Mouse (Mus musculus) right cerebral cortex, postnatal 36 days (tissue): ENCODE results near the gene Lman2.

ENCODE experiments used
- DNase-seq, 2 experiments: peaks; one replicate each; pipeline ENCODE4 v3.0.0; 2022; ENCODE audit warnings: low spot score in 2 of 2, mixed read lengths in 1 of 2

Lman2 gene

DNA sequence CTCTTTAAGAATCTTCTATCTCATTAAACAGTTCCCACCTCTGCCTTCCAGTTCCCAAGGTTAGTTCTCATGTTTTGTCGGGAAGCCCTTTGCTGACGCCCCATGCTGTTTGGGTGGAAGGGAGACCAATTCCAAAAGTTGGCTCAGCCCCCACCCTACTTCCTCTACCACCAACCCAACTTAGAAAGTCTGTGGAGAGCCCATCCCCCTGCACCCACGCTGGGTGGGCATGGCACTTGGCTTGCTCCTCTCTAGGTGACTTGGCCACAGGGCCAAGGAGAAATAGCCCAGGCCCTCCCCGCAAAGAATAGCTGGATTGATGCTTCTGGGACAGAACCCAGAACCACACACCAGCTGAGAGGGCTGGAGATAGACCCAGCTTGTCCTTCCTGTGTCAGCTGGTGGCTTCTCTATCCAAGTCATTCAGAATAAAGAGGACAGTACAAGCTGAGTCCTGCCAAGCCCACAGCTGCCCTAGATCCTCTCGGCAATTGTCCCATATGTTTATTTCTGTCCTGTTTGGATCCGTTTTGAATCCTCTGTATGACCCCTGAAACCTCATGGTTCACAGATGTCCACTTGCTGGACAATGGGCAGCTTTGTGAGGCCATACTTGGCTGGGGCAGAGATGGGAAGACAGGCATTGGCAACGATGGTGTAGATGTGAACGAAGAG lies 8.6 kb upstream of the Lman2 start:
- DNase-seq: no peak

DNA sequence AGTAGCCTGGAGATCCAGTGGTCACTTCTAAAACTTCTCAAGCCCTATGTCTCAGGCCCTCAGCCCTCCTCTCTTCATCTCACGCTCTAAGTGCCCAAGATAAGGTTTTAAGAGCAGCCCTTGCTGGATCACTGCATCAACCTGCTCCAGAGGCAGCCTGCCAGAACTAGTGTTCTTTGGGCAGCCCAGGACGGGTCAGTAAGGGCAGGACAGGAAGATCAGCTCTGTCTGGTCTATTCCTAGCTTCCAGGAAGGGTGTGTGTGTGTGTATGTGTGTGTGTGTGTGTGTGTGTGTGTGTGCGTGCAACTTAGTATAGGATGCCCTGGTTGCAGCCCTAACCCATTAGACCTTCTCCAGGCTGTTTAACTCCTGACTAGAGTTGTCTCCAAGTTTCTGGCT lies 7.7 kb upstream of the Lman2 start:
- no peak for DNase-seq

DNA sequence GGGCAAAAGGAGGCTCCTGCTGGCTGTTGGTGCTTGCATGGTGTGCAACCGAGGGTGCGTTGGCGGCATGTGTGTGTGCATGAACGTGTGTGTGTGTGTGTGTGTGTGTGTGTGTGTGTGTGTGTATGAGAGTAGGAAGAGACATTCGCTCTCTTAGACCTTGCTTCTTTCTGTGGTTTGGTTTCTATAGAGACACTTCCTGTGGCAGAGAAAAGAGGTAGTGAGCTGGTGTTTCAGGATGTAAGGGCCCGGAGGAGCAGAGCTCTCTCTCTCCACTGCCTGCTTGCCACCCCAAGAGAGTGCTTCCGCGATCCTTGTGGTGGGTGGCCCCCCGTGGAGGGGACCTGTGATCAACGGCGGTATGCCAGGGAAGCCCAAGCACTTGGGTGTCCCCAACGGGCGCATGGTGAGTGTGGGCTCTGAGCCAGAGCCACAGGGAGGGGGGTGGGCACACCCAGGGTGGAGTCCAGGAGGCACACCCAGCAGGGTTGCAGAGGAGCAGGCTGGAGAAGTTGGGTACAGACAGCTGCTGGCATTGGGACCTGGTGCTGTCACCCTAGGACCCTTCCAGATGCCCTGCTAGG lies 7.0 kb upstream of the Lman2 start, which contains the start of gene Rgs14:
TSS of gene Rgs14 (plus strand) at position 202 of the 584 bp plus-strand sequence.
- peak; percentile 47 to 65 for DNase-seq

DNA sequence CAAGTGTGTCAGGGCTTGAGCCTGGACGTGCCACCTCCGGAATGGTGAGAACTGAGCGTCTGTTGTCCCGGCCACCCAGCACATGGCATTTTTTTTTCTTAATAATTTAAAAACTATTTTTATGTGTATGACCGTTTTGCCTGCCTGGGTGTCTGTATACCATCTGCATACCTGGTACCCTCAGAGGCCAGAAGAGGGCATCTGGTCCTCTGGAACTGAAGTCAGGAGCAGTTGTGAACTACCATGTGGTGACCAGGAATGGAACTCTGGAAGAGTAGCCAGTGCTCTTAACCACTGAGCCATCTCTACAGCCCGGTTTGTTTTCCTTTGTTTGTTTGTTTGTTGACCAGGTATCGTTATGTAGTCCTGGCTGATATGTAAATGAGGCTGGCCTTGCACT lies 5.8 kb upstream of the Lman2 start:
- no peak for DNase-seq

DNA sequence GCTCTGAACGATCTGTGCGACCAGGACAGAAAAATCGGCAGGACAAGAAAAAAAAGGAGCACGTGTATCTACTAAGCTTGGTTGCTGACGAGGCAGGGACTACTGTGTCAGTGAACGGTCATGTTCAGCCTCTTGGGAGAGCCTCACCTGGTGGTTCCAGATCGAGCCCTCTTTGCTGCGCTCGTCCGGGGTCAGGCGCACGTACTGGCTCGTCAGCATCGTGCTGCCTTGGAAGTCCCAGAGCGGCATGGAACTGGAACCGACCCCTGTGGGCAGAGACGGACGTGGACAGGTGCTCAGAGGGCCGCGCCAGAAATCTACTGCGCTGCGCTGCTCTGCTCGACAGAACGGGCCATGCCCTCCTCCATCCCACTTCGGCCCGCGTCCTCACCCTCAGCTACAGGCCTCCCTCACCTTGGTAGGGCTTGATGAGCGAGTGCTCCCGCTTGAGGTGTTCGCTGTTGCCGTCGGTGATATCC lies 570 bp downstream of the Lman2 start:
- DNase-seq: no peak

DNA sequence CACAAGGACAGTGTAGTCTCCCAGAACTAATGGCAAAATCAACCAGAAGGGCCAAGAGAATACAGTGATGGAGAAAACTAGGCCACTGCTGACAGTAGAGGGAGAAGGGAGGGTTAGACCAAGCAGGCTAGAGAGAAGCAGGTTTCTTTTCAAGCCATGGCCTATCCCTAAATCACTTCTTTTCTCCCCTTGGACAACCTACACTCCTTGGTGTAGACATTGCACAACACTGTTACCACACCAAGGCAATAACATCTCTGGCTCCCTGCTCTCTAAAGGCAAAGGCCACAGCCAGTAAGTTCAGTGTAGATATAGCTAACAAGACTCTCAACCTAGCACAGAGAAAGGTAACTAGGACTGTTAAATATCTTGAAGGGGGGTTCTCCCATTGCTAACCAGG lies 1.4 kb downstream of the Lman2 start:
- DNase-seq: no peak

DNA sequence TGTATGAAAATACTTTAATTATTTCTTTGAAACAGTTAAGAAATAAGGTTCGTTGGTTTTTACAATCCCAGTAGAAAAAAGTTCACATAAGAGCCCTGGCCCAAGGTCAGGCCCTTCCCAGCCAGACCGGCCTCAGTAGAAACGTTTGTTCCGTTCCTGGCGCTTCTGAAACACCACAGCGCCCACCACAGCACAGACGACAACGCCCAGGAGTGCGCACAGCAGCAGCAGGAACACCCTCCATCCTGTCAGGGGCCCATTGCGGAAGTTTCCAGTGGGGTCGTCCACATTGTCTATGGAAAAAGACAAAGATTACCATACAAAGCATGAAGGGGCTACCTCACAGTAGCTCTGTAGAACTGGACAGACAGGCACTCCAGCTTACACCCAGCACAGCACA lies 15.8 kb downstream of the Lman2 start:
- no peak for DNase-seq

DNA sequence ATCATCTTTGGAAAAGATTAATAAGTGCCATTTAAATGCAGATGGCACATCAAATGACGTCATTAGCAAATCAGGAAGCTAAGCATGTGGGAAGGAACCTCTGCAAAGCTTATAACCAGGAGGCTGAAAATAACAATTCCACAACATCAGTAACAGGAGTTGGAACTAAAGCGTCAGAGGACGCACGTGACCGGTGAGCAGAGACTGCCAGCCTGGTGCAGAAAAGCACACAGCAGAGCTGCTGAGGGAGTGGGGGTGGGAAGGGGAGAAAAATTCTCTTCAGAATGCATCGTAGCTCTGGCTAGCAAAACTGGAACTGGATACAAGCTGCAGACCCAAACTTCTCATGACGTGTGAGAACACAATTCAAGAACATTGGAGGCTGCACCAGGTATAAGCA lies 18.3 kb downstream of the Lman2 start:
- DNase-seq: peak; percentile 51 to 80

DNA sequence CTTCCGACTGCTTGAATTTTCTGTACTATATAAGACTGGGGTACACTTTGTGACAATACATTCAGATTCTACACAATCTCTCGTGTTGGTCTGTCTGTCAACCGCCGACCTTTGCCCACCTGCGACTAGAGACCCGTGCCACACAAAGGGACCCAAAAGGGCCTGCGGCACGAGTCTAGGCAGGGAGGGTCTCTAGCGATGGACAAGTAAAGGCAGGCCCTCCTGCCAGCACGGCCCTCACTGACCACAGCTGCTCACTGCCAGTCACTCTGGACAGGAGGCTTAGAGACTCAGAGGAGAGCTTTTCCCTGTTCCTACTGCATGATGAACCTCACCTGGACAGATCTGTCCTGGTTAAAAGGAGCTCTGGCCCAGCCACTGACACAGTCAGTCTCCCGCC lies 20.1 kb downstream of the Lman2 start:
- no peak for DNase-seq

DNA sequence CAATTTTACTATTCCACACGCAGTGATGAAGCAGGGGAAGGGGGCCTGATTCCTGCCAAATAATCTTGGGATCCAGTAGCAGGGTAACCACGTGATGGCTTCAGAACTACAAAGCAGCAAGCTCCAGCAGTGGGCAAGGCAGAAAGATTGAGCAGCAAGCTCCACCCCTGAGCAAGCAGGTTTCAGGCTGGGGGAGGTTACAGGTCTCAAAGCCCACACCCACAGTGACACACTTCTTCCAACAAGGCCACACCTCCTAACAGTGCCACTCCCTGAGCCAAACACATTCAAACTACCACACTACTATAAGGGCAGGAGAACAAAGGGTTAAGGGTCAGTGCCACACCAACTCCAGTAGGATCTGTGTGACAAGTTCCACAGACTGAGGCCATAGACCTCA lies 23.3 kb downstream of the Lman2 start:
- no peak for DNase-seq

DNA sequence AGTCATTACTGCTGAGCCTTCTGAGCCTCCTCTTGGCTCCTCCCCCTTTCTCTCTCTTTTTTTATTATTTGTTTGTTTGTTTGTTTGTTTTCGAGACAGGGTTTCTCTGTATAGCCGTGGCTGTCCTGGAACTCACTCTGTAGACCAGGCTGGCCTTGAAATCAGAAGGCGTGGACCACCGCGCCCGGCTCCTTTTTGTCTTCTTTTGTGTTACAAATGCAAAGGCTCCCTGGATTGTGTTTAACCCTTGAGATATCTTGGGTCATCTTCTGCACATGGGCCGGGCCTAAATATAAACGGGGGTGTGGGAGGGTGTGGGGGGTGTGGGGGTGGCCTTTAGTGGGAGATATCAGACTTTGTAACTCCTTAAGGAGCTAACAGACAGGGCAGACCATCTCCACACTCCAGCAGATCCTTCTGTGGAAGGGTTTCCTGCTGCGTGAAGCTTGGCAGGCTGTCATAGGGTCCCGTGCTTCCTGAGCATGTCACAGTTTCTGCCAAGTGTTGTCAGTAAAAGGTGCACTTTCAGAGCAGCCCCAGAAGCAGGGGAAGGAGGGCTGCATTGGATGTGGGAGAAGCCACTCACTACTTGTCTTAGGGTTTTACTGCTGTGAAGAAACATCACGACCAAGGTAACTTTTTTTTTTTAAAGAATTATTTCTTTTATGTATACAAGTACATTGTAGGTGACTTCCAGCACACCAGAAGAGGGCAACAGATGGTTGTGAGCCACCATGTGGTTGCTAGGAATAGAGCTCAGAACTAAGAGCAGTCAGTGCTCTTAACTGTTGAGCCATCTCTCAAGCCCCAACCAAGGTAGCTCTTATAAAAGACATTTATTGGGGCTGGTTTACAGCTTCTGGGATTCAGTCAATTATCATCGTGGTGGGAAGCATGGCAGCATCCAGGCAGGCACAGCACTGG lies 24.2 kb downstream of the Lman2 start:
- DNase-seq: no peak

DNA sequence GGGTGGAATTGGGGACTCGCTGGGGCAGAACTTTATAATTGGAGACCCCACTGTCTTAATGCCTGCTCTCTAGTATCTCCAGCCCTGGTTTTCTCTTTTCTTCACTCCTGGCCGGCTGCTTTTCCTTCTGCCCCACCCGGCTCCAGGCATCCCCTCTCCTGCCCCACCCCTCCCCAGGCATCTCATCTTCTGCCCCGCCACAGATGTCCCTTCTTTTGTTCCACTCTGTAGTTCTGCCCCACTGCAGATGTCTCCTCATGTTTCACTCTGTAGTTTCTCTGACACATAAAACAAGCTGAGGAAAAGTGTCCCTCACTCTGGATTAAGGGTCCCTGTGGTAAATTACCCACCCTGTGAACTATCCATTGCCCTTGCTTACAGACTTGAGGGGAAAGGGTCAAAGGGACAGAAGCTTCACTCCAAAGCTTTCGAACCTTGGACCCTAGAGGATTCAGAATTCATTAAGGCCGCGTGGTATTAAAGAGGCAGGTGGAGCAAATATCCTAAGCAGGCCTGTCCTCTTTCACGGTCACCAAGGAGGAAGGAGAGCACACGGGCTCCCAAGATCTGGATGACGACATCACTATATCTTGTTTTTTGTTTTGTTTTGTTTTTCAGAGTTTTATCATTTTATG lies 25.1 kb downstream of the Lman2 start:
- DNase-seq: no peak

DNA sequence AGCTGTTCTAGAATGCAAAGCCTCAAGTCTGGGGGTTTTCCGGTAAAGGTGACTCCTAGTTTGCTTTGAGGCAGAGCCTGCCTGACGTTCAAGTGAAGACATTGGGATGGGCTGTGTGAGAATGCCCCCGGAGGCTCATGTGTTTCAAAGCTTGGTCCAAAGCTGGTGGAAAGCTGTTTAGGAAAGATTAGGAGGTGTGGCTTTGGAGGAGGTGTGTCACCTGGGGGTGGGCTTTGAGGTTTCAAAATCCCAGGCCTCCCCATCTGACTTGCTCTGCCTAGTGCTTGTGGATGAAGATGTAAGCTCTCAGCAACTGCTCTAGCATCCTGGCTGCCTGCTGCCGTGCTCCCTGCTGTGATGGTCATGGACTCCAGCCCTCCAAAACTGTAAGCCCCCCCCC lies 26.9 kb downstream of the Lman2 start:
- DNase-seq: no peak

DNA sequence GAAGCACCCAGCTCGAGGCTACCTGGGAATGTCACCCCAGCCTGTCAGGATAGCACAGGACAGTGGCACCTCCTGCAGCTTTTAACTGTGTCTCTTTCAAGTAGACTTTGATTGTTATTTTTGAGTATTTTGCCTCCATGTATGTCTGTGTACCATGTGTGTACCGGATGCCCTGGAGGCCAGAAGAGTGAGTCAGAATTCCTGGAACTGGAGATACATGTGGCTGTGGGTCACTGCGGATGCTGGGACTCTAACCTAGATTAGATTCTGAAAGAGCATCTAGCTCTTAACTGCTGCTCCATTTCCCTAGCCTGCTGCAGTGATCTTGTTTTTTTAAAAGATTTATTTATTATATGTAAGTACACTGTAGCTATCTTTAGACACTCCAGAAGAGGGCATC lies 30.3 kb downstream of the Lman2 start:
- no peak for DNase-seq

DNA sequence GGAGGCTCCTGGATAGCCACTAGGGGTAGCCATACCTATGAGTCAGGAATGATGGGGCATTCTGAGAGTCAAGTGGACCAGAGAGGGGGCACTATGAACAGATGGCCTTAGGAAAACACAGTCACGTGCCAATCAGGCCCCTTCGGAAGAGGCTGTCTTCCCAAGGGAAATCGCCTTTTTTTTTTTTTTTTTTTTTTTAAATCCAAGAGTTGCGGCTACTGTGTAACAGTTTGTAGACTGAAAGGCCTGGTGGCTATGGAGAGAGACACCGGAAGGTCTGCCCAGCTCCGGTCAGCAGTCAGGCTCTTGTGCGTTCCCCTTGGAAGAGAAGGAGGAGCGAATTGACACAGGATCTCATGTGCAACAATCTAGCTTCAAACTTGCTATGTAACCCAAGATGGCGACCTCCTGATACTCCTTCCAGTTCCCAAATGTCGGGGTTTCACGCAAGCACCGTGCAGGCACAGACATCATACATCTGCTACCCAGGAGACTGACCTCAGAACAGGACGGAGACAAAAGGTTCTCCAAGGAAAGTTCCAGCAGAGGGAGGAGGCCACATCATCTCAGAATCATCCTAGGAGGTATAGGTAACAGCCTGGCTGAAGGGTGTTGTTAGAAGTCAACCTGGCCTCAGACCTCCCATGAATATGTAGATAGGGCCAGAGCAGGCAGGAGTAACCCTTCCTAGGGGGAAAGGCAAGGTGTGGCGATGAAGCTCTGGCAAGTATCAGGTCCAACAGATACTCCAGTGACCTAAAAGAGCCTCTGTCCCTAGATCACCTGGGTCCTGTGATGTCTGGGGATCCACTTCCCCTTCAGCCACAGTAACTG lies 31.8 kb downstream of the Lman2 start:
- no peak for DNase-seq

DNA sequence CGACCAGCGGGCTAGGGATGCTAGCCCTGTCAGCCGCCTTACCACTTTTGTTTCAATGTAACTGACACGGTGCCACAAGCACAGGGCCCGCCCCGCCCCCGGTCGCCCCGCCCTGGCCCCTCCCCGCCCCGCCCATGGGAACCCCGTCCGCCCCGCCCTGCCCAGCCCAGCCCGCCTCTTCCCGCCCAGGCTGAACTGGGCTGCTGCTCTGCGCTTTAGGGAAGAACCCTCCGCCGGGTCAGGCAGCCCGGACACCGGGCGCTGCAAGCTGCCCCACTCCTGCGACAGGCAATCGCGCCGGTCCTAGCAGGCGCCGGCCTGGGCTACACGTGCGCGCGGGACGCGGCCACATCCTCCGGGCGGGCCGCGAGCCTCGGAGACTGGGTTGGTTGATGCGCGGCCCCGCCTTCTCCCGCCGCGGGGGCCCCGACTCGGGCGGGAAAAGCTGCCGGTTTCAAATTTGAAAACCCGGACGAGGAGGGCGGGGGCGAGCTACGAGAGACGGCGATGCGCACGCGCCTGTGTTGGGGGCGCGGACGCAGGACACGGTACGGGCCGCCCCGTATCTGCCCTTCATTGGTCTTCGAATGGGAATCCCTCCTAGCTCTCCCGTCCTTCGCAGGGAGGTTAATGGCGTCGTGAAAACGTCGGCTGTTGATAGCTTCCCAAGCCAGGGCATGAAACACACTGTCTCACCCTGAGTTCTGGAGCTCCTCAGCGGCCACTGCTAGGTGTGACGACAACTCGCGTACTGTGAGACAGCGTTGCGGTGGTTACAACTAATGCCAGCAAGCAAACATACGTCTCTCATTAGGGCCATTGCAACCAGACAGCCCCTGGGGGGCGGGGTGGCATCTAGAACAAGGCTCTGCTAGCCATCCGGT lies 32.7 kb downstream of the Lman2 start, which contains the start of gene Mxd3:
TSS of gene Mxd3 (minus strand) at position 141 of the 884 bp plus-strand sequence.
- peak; percentile 64 to 67 for DNase-seq

DNA sequence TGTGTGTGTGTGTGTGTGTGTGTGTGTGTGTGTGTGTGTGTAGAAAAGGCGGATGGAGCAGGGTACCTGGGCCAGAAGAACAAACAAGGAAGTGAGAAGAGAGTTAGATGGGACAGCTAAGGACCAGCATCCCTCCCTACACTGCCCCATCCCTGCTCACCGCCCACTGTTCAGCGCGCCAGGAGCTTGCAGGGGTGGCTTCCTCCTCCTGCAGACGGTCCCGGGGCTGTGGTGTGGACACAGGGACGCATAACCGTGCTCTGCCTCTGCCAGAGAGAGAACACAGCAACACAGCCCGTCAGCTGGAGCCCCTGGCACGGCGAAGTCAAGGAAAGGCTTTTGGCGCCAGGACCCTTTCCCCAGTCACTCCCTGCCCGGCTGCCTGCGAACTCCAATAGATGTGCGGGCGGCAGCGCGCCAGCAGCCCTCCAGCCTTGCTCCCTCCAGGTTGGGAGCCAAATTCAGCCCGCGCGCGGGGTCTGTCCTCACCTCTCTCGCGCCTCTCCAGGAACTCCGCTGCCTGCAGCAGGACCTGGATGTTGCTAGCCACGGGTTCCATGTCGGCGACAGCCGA lies 33.4 kb downstream of the Lman2 start:
- DNase-seq: no peak

DNA sequence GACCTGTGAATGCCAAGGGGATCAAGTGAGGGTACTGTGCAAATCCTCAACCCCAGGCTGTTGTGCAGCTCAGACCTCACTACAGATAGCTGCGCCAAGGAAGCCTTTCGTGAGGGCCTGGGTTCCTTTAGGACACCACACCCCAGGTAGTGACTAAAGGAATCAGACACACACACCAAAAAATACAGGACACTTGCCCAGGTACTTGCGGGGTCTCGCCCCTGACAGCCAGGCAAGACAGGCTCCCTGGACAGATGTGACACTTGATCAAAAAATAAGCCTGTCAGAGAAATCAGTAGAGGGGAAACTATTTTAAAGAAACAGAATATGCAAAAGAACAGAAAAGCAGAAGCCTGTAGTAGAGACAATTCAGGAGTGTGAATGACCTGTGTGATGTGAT lies 33.9 kb downstream of the Lman2 start:
- no peak for DNase-seq

DNA sequence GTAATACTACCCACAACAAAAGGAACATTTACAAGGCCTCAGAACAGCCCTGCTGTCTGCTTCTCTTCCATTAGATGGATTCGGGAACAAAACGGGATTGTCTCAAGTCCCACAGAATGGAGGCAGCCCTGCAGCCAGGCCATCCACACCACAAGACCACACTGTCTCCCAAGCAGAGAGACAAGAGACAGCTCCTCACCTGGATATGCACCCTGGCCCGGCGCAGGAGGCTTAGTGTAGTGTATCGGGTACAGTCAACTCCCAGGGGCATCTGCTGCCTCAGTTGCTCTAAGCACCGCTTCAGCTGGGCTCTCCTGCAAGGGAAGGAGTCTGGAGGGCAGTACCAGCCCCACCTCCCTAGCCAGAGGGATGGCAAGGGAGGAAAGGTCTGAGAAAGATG lies 34.4 kb downstream of the Lman2 start:
- no peak for DNase-seq

DNA sequence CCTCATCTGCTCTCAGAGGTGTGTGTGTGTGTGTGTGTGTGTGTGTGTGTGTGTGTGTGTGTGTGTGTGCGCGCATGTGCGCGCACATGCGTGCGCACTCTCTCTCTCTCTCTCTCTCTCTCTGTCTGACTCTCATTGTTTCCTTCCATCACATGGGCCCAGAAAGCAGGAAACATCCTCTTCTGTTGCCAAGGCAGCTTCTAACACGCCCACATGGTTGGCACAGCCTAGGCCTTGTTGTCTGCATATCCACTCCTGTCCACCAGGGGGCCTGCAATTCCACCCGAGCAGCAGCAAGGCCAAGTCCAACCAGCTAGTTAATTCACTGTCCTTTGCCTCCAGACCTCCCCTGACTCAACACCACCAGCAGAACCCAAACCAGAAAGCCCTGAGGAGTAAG lies 35.0 kb downstream of the Lman2 start:
- DNase-seq: peak; percentile 92 to 93
